Mouse (Mus musculus) kidney, adult 2 months (tissue): Measurements from ENCODE around the gene Gm37240. TPM values are rescaled to one million over a fixed set of nuclear protein-coding genes. Genes with fewer than 3 reads are reported as not detected.

Experiments used
- DNase-seq: peaks from one replicate; pipeline ENCODE4 v3.0.0; 2021
- H3K27ac ChIP-seq: fragments of 200-500 bp; 2 replicates; pipeline ENCODE4 v1.5.1; 2012; ENCODE audit warnings: low read depth, low read length, control low read depth, inconsistent platforms; ENCODE audit not compliant: insufficient read depth
- H3K27me3 ChIP-seq: fragments of 200-500 bp; replicated peaks from 2 replicates; pipeline ENCODE4 v1.6.1; 2012; ENCODE audit warnings: mild to moderate bottlenecking, moderate library complexity, low read length, inconsistent platforms; ENCODE audit not compliant: control insufficient read depth, insufficient read depth
- H3K36me3 ChIP-seq: fragments of 200-500 bp; 2 replicates; pipeline ENCODE4 v1.6.1; 2012; ENCODE audit warnings: mild to moderate bottlenecking, moderate library complexity, low read length, inconsistent platforms; ENCODE audit not compliant: control insufficient read depth, insufficient read depth
- H3K4me1 ChIP-seq: fragments of 200-500 bp; 2 replicates; pipeline ENCODE4 v1.6.1; 2011; ENCODE audit warnings: low read length; ENCODE audit not compliant: control insufficient read depth, insufficient read depth
- H3K4me3 ChIP-seq: fragments of 200-500 bp; 2 replicates; pipeline ENCODE4 v1.5.1; 2011; ENCODE audit warnings: mild to moderate bottlenecking, low read depth, low read length, control low read depth; ENCODE audit not compliant: insufficient read depth
- CTCF ChIP-seq: fragments of 200-500 bp; conservative IDR thresholded peaks from 2 replicates; pipeline ENCODE4 v1.5.1; 2011; ENCODE audit warnings: low read depth, mild to moderate bottlenecking, control low read depth, low read length, moderate library complexity, mixed read lengths; ENCODE audit not compliant: insufficient read depth, insufficient read length
- POLR2A ChIP-seq: fragments of 200-500 bp; IDR thresholded peaks from one replicate; pipeline ENCODE4 v1.6.1; 2011; ENCODE audit warnings: low read depth, low read length, control low read depth
- WGBS: fragments of 180-500 bp; shearing (Covaris S2); methylation state at CpG from one replicate; pipeline ENCODE4 v1.1.7; 2018; 5-methylcytosine and 5-hydroxymethylcytosine counted together
- polyA plus RNA-seq: library from polyadenylated mRNA; depleted of rRNA; stranded (reverse); fragments of >200 nt; gene quantifications from 2 replicates; pipeline ENCODE4 v1.2.3, GENCODE M21; 2012

Gene Gm37240
- polyA plus RNA-seq, 1 experiment = 5.5 TPM

- no peaks in the 10 kb centered on the region for H3K4me1 ChIP-seq
- 77% methylated on average over 2 of the region's 2 CpGs for WGBS
- DNase-seq = no peak
- H3K27me3 ChIP-seq = no peaks in the 10 kb centered on the region
- no peak overlapping the region for H3K4me3 ChIP-seq
- no peak overlapping the region for H3K27ac ChIP-seq
- no peak for TF ChIP-seq POLR2A
- no peak for TF ChIP-seq CTCF
- no peaks in the 10 kb centered on the region for H3K36me3 ChIP-seq
Observed at GRCm38 (mm10) chr3:85138407-85138806, 748.9 kb downstream of the Gm37240 start.

- H3K27ac ChIP-seq = no peak overlapping the region
- WGBS = 93% methylated on average over 4 of the region's 4 CpGs
- TF ChIP-seq POLR2A (no peak), CTCF (no peak)
- no peaks in the 10 kb centered on the region for H3K36me3 ChIP-seq
- H3K4me1 ChIP-seq = no peaks in the 10 kb centered on the region
- H3K27me3 ChIP-seq = no peaks in the 10 kb centered on the region
- no peak overlapping the region for H3K4me3 ChIP-seq
- no peak for DNase-seq
Observed at GRCm38 (mm10) chr3:85133561-85133960, 753.8 kb downstream of the Gm37240 start.

GRCm38 (mm10) chr3:85131878-85132277, 755.4 kb downstream of the Gm37240 start:
- H3K27ac ChIP-seq = no peak overlapping the region
- DNase-seq = no peak
- H3K4me3 ChIP-seq = no peak overlapping the region
- H3K4me1 ChIP-seq = no peaks in the 10 kb centered on the region
- 48% methylated on average over 7 of the region's 7 CpGs for WGBS
- no peak for TF ChIP-seq POLR2A
- TF ChIP-seq CTCF = no peak
- no peaks in the 10 kb centered on the region for H3K36me3 ChIP-seq
- H3K27me3 ChIP-seq = no peaks in the 10 kb centered on the region; the same call in 1 of the 2 replicates

- no peaks in the 10 kb centered on the region; the same call in 1 of the 2 replicates for H3K27me3 ChIP-seq
- no peak overlapping the region for H3K4me3 ChIP-seq
- H3K36me3 ChIP-seq = no peaks in the 10 kb centered on the region
- no peak overlapping the region for H3K27ac ChIP-seq
- TF ChIP-seq CTCF = no peak
- no peak for TF ChIP-seq POLR2A
- H3K4me1 ChIP-seq = no peaks in the 10 kb centered on the region
- no peak for DNase-seq
- WGBS = 63% methylated on average over 8 of the region's 8 CpGs
Observed at GRCm38 (mm10) chr3:85128546-85128945, 758.8 kb downstream of the Gm37240 start.

GRCm38 (mm10) chr3:85126970-85127369, 760.3 kb downstream of the Gm37240 start:
- H3K4me1 ChIP-seq = no peaks in the 10 kb centered on the region
- H3K4me3 ChIP-seq = no peak overlapping the region
- TF ChIP-seq POLR2A = no peak
- TF ChIP-seq CTCF = no peak
- H3K27ac ChIP-seq = no peak overlapping the region
- no peaks in the 10 kb centered on the region; the same call in 1 of the 2 replicates for H3K27me3 ChIP-seq
- 82% methylated on average over 7 of the region's 7 CpGs for WGBS
- DNase-seq = no peak
- H3K36me3 ChIP-seq = no peaks in the 10 kb centered on the region

GRCm38 (mm10) chr3:85125471-85125870, 761.8 kb downstream of the Gm37240 start:
- TF ChIP-seq POLR2A (no peak), CTCF (no peak)
- Histone ChIP-seq H3K4me1 (no peaks in the 10 kb centered on the region), H3K27ac (no peak overlapping the region), H3K36me3 (no peaks in the 10 kb centered on the region), H3K4me3 (no peak overlapping the region), H3K27me3 (no peaks in the 10 kb centered on the region; the same call in 1 of the 2 replicates)
- WGBS = 85% methylated on average over 5 of the region's 5 CpGs
- no peak for DNase-seq

- TF ChIP-seq CTCF (no peak), POLR2A (no peak)
- WGBS = 81% methylated on average over 6 of the region's 6 CpGs
- Histone ChIP-seq H3K4me1 (no peaks in the 10 kb centered on the region), H3K36me3 (no peaks in the 10 kb centered on the region), H3K27ac (no peak overlapping the region), H3K27me3 (no peaks in the 10 kb centered on the region; the same call in 1 of the 2 replicates), H3K4me3 (no peak overlapping the region)
- no peak for DNase-seq
Observed at GRCm38 (mm10) chr3:85124924-85125323, 762.4 kb downstream of the Gm37240 start.
